Mouse (Mus musculus): Measurements from ENCODE around the gene Srd5a2. TPM values are rescaled to one million over a fixed set of nuclear protein-coding genes. Genes with fewer than 3 reads are reported as not detected.

Srd5a2 gene
- total RNA-seq, 2 experiments from 2014 or later = not detected

DNA sequence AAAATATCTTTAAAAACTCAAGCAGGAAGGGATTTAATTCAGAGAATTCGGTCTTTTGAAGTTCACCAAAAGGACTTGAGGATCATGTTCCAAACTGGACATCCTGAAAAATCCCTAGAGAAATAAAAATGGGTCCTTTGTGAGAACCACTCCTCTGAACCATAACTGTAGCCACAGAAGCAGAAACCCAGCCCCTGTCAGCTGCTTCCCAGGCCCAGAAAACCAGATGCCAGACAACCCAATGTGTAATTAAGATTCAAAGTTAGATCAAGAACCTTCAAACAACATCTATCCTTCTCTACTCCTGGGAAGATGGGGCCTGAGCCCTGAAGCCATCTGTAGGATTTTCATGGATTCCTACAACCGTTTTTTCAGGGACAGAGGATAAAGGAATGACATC is 61.1 kb downstream of the Srd5a2 start:
- no peak for ATAC-seq (replicated peaks; ENCODE audit: low FRiP score, poor library complexity, severe bottlenecking)

DNA sequence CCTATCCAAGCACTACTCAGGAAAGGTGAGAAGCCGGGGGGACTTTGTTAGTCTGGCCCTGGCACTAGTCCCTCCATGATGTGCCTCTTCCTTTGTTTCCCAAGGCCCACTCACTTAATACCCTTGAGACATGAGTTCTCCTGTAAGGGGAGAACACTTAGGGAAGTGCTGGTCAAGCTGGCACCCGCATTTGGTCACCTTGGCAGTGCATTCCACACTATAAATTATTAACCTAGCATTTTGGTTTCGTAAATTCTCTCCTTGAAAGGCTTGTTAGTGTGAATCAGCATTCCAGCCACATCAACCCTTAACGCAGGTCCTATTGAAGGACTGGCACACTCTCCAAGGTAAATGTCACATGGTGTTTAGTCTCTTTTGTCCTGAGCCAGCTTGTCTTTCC is 61.8 kb downstream of the Srd5a2 start:
- ATAC-seq (replicated peaks; ENCODE audit: low FRiP score, poor library complexity, severe bottlenecking) = no peak

DNA sequence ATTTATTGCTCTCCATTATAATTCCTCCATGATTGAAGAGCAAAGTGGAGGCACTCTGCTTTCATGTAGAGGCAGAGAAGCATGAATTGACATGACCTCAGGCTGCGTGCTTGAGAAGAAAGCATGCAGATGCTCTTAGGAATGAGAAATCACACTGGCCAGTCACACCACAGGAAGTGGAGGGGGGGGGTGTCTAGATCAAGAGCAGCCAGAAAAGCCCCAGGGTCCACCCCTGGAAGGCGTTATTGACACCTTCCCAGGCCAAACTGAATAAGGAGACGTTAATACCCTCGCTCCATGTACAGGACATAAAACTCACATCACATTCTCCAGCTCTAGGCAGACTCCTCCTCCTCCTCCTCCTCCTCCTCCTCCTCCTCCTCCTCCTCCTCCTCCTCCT is 63.2 kb downstream of the Srd5a2 start:
- ATAC-seq (replicated peaks; ENCODE audit: low FRiP score, poor library complexity, severe bottlenecking) = no peak

DNA sequence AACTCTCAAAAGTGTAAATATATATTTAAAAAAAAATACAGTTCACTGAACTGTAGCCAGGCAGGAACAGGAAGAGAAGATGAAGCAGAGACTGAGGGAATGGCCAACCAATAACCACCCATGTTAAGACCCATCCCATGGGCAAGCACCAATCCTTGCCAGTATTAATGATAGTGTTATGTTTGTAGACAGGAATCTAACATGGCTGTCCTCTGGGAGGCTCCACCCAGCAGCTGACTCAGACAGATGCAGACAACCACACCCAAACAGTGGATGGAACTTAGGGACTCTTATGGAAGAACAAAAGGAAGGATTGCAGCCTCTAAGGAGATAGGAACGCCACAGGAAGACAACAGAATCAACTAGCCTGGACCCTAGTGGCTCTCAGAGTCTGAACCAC is 64.8 kb downstream of the Srd5a2 start:
- no peak for ATAC-seq (replicated peaks; ENCODE audit: low FRiP score, poor library complexity, severe bottlenecking)

DNA sequence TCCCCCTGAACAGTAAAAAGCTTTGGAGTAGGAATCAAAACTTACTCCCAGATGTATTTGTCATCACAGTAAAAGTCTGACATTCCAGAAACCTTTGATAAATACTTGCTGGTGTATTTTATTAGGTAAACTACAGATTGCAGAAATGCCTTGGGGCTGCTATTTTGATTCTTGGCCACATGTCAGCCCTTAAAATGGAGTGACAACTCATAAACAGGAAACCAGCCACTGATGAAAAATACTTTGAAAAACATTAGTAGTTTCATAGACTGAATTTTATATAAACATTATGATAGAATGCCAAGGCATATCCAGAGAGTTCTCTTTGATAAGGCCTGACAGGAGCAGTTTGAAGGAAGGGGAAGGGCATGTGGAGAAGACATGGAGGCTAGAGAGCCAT is 71.7 kb downstream of the Srd5a2 start:
- ATAC-seq (replicated peaks; ENCODE audit: low FRiP score, poor library complexity, severe bottlenecking) = no peak

DNA sequence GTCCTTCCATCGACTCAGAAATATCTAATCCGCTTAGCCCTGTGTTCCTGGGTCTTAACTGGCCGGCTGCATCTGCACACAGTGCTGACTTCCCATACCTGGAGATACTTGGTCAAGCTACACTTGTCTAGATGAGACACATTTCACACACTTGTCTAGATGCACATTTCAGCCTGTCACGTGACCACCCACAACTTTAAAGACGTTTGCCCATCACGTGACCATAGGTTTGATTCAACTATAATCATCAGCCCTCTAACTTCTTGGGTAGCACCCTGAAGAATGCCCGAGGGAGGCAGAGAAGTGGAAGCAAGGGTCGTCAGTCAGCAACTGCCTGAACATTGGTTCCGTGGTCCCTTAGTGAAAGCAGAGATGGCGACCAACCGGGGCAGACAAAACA is 75.1 kb downstream of the Srd5a2 start:
- ATAC-seq (replicated peaks; ENCODE audit: low FRiP score, poor library complexity, severe bottlenecking) = no peak

DNA sequence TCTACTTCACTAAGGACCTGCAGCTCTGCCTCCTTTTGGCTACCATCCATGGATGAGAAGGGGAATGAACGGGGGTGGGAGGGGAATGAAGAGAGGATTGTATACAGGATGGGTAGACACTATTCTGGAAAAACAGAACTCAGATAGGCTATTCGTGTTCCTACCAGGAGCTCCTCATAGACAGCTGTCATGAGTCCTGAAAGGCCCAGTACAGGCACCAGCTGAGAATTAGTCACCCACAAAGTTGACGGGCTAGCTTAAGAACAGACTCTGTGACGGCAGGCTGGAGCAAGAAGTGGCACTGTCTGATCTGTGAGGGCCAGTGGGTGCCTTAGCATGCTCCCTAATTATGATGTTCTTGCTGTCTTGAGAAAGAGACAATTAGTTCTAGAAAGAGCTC is 76.4 kb downstream of the Srd5a2 start:
- no peak for ATAC-seq (replicated peaks; ENCODE audit: low FRiP score, poor library complexity, severe bottlenecking)

DNA sequence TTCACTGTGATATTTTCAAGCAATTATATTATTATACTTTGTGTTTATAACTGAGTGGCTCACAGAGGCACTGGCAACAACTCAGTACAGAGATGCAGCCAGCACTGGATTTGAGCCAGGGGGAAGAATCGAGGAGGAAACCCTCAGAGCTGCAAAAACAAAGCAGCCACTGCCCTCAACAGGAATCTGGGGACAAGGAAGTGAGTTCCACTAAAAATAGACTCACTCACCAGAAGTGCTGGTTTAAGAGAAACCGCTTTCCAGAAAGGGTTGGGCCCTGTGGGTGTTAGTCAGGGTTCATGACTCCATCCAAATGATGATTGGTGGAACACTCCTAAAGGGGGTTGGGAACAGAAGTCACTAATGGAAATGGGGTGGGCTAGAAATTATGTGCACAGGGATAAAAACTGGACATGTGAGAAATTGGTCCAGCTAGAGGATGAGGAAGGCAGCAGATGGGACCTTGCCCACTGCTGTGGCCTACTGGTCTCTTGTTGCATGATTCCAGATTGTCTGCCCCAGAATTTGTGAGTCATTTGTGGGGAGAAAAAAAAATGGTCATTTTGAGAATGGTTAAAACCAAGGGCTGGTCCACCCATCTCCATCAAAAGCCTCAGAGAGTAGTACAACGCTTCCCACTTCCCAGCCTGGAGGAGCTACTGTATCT is 77.2 kb downstream of the Srd5a2 start:
- ATAC-seq (replicated peaks; ENCODE audit: low FRiP score, poor library complexity, severe bottlenecking) = no peak

Other genes starting within 250 kb of the Srd5a2 start
- gene Ehd3, start 243.8 kb downstream of the Srd5a2 start, total RNA-seq (2015; ENCODE audit: low replicate concordance) = 1.4 TPM in 1 of 2 replicates, not detected in the other
- 0.77 and 1.3 TPM in 2 replicates for gene Ehd3, start 243.8 kb downstream of the Srd5a2 start, total RNA-seq (2017; ENCODE audit: low replicate concordance)
- gene Xdh, start 97.7 kb downstream of the Srd5a2 start, total RNA-seq (2015; ENCODE audit: low replicate concordance) = 11.3 and 30.3 TPM in 2 replicates
- 9.5 and 9.6 TPM in 2 replicates for gene Xdh, start 97.7 kb downstream of the Srd5a2 start, total RNA-seq (2017; ENCODE audit: low replicate concordance)
- 208 and 242 TPM in 2 replicates for gene Memo1, start 247.6 kb upstream of the Srd5a2 start, total RNA-seq (2015; ENCODE audit: low replicate concordance)
- 378 and 387 TPM in 2 replicates for gene Memo1, start 247.6 kb upstream of the Srd5a2 start, total RNA-seq (2017; ENCODE audit: low replicate concordance)